Mouse (Mus musculus) embryo, embryonic 10 days (tissue): ENCODE results near the gene D430019H16Rik.

ENCODE experiments used
- DNase-seq: peaks from one replicate; pipeline ENCODE4 v3.0.0-alpha.2; 2015; ENCODE audit warnings: low spot score

D430019H16Rik gene

DNA sequence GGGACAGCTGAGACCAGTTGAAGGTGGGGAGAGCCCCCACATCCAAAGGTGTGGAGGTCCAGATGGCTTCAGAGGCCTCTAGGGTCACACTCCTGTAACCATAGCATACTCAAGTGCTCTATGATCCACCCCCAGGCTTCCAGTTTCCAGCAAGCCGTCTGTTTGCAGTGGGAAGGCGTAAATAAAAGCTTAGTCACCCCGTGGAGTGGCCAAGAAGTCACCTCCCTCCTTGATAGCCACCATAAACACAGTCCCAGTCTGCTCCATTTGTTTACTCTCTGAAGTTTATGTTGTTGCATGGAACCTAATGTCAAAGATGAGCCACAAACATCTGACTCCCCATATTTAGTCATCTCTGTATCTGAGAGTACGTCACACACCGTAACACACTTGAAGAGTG is 83.5 kb downstream of the D430019H16Rik start:
- DNase-seq = no peak

DNA sequence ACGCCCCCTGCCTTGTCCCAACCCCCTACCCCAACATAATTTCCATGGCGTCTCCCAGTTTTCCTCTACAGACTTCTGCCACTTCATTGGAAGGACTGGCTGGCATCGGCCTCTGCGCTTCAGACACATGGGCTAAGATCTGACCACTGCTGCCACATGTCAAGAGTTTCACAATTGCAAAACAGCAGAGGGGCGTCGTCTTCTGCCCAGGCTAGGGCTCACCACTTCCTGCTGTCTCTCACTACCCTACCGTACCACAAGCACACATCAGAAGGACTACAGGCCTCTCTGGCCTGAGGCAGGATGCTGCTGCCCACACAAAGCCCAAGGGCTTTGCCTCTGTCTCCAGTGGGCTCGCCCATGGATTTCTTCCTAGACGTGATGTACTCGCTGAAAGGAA is 86.0 kb downstream of the D430019H16Rik start:
- DNase-seq = no peak

DNA sequence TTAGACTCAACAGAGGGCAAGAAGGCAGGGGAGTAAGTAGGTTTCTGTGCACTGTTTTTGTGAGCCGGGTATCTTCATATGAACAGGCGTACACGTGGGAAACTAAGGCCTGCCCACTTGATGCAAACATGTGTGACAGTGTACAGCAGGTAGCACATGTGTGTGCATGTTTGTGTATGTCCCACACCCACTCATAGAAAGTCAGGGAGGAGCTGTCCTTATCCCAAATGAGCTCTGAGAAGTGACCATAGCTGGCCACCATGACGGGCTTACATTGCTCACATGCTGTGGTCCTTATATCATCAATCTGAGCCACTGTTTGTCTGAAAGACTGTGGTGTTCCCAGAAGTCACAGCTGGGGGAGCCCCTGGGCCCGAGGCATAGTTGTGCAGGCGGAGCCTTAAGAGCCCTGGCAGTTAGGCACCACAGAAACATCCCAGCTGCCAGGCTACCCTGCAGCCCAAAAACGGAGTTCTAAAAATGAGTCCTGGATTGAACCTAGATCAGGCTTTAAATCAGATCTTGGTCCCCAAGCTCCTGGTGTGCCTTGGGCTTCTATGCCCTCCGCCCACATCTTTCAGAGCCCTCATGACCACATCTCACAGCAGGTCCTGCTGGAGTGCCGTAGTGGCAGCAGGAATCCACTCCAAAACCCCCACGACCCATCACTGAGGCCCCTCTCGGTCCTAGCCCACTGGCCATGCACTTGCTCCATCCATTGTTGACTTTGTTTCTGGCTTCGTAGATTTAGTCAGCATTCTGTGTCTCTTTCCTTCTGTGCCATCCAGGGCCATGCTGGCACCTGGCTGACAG is 88.1 kb downstream of the D430019H16Rik start:
- no peak for DNase-seq

DNA sequence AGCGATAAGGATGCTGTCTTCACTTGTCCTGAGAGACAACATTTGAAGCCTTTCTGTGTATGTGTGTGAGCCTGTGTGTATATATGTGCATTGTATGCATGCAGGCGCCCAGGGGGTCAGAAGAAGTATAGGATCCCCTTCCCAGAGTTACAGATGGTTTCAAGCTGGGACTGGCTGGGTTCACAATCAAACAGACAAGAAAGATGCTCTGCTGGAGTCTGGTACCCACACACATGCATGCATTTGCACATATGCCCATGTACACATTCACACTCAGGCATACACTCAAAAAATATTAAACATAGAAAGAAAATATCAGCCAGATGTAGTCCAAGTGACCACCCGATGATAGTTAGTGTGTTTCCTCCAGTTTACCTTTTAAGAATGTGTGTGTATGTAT is 88.9 kb downstream of the D430019H16Rik start:
- no peak for DNase-seq
